Mouse (Mus musculus): ENCODE measurements around the gene Igfals.

- TF ChIP-seq CTCF (IDR thresholded peaks at IDR 0.05; ENCODE audit: low read depth) (no peak), EP300 (IDR thresholded peaks at IDR 0.05; ENCODE audit: low read depth) (no peak)
Measured at GRCm38 (mm10) chr17:24856589-24856988, 9.2 kb upstream of the Igfals start.
